Mouse (Mus musculus) adrenal gland, adult 18-20 months (tissue): Measurements from ENCODE around the gene Ube2ql1. TPM values are rescaled to one million over a fixed set of nuclear protein-coding genes. Genes with fewer than 3 reads are reported as not detected.

ENCODE experiments used
- DNase-seq, 2 experiments: peaks; one replicate each; pipeline ENCODE4 v3.0.0; 2021 to 2022; ENCODE audit warnings: low spot score in 2 of 2
- long read RNA-seq, 2 experiments: library from polyadenylated mRNA; stranded (forward); transcript quantifications; one replicate each; pipeline ENCODE4 v2.0.0; 2021
- total RNA-seq, 2 experiments: library from RNA; stranded (reverse); gene quantifications; 1 replicate in 1 of 2; 2 replicates in 1 of 2; pipeline ENCODE4 v1.2.3; 2021

Ube2ql1 gene
- total RNA-seq = 1 to 10 TPM; 2.8 to 3.7 TPM
- long read RNA-seq, experiment 1, partial matches to known transcripts = 0 of 3 reads
- long read RNA-seq, experiment 1, other reads (novel, unspliced or antisense) = 0 of 3 reads
- long read RNA-seq, experiment 2, transcript Ube2ql1-201 (2 exons, 2,674 nt) = major isoform, 6 of 8 reads
- long read RNA-seq, experiment 2, partial matches to known transcripts = 1 of 8 reads
- long read RNA-seq, experiment 2, other reads (novel, unspliced or antisense) = 1 of 8 reads

DNA sequence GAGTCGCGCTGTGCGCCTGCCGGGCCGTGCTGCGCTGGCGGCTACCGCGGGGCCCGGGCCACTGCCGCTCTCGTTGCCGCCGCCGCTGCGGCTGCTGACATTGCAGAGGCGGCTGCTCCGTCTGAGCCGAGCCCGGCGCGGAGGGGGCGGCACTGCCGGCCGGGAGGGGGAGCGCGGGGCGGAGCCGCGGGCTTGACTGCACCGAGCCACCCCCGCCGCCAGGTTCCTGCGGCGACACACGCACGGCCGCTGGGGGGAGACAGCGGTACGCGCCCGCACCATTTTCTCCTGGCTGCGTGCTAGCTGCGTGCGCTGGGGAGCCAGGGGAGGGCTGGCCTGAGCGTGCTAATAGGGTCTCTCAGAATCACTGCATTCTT is at the start of gene Ube2ql1:
Gene Ube2ql1 (minus strand): TSS at position 131 of the 377 bp plus-strand sequence.
- DNase-seq = peak; percentile 82 to 84

DNA sequence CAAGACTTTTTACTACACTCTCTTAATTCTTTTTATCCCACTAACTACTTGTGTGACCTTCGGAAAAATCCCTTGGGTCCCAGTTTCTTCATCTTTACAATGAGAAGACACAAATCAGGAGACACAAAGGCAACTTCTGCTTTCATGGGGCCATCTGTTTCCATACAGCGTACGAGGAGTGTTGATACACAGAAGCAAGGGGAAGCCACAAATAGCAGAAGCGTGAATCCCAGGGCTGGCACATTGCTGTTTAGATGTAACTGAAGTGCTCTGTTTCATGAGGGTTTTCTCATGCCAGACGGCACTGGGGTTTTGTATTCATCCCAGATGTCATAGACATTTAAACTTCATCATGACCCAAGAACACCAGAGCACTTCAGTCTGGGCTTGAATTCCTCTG is 49.0 kb upstream of the Ube2ql1 start:
- no peak for DNase-seq

GRCm38 (mm10) chr13:69778221-69778620 is 38.5 kb upstream of the Ube2ql1 start:
- no peak for DNase-seq

DNA sequence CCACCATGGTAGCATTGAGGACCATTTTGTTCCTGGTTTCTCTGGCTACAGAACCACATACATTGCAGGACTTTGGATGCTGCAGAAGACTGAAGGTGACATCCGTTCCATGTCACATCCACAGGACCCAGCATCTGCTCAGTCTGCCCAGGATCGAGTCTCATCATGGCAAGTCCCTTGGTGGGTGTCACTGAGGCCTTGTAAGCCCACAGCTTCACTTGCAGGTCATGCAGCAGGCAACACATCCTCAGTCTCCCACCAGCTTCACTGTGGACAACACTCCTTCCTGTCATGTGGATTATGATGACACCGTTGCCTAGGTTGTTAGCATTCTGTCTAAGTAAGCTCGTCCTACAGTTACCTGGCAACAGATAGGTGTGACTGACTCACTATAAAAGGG is 32.7 kb upstream of the Ube2ql1 start:
- DNase-seq = no peak

DNA sequence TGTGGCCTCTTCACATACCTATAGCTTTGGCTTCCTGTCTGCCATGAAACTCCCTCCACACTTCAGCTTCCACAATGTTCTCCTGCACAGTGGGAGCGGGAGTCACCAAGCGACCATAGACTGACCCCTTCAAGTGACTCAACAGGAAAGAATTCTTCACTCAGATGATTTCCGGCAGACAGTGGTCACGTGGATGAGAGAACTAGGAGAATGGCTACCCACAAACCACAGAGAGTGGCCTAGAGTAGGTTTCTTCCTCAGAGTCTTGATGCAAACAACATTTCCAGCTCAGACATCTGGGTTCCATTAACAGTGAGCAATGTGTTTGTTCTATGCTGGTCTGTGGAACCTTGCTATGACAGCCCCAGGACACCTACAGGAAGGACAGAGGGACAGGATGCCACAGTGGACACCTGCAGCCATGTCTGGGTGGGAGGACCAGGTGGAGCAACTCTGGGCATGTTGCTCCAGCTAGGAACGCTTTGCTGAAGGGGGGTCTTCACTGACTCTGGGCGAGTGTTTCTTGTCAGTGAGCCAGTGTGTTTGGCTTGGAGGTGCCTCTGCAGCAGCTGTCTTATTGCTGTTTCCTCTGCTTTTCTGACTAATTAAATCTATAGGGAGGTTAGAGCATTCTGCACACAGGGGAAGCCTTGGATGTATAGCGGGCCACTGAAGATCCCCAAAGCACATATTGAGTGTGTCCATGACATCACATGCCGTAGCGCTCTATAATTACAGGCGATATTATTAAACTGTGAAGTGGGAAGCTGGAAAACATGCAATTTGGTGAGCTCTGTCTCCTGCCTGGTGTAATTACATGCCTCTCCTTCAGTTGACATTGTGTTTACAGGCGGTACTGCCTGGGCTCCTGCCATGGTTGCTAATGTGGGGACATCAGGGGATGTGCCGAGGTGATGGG is 31.1 kb upstream of the Ube2ql1 start:
- no peak for DNase-seq

- DNase-seq = no peak
Observed at GRCm38 (mm10) chr13:69768152-69768551, 28.5 kb upstream of the Ube2ql1 start.

DNA sequence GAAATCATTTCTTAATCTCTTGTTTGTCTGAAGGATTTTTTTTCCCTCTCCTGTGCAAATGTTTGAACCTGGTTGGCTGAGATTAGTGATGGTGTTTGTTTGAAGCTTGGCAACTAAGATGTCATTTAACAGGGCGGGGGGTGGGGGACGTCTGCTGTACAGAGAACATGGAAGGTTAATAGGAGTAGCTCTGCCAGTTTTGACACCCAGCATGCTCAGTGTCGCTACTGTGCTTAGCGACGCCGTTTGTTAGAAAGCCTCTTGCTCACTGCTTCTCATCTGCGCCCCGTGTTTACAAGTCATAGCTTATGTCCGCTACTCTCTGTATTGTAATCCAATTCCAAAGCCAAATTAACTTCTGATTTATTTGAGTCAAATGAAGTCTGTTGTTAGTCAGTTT is 25.0 kb upstream of the Ube2ql1 start:
- no peak for DNase-seq

- no peak for DNase-seq
Observed at GRCm38 (mm10) chr13:69761393-69761792, 21.7 kb upstream of the Ube2ql1 start.

GRCm38 (mm10) chr13:69758979-69759378 is 19.3 kb upstream of the Ube2ql1 start:
- DNase-seq = no peak

DNA sequence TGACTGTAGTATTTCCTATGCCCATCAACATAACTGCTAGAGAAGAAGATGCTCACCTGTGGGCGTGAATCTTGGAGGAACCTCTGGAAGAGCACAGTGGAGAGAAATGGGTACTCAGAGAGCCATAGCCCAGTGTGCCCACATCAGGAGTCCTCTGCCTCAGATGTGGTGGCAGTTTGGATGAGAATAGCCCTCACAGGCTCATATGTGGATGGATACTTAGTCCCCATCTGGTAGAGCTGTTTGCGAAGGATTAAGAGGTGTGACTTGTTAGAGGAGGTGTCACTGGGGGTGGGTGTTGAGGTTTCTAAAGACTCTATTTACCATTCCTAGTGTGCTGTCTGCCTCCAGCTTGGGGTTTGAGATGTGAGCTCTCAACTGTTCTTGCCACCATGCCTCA is 13.2 kb upstream of the Ube2ql1 start:
- no peak for DNase-seq

GRCm38 (mm10) chr13:69751510-69751909 is 11.8 kb upstream of the Ube2ql1 start:
- no peak for DNase-seq

- DNase-seq = no peak
Observed at GRCm38 (mm10) chr13:69748756-69749155, 9.1 kb upstream of the Ube2ql1 start.

- peak in 1 of 2 experiments; percentile 25 for DNase-seq
Observed at GRCm38 (mm10) chr13:69740331-69741285, 919 bp upstream of the Ube2ql1 start.

GRCm38 (mm10) chr13:69739091-69739758 is 464 bp downstream of the Ube2ql1 start:
- peak; percentile 29 to 33 for DNase-seq

DNA sequence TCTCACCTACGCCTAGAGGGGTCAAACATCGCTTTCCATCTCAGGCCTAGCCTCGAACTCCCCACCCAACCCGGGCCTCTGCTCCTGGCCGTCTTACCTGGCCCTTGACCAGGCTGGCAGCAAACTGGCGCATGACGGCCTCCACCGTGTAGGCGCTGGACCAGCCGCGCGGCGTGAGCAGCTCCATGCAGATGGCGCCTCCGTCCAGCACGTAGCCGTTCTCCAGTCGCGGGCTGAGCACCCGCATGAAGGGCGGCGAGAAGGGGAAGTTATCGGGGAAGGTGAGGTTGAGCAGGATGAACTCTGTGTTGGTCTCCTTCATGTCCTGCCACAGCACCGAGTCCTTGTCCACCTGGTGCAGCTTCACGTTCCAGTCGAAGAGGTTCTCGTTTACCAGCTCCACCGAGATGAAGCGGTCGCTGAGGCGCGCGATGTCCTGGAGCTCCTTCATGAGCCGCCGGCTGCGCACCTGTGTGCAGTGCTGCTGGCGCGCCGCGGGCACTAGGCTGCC is 1.2 kb downstream of the Ube2ql1 start:
- DNase-seq = peak; percentile 10 to 26

- no peak for DNase-seq
Observed at GRCm38 (mm10) chr13:69737444-69738185, 2.1 kb downstream of the Ube2ql1 start.

GRCm38 (mm10) chr13:69732636-69733035 is 7.1 kb downstream of the Ube2ql1 start:
- no peak for DNase-seq

GRCm38 (mm10) chr13:69725376-69725775 is 14.3 kb downstream of the Ube2ql1 start:
- no peak for DNase-seq

- DNase-seq = peak in 1 of 2 experiments; percentile 42
Observed at GRCm38 (mm10) chr13:69721141-69721540, 18.5 kb downstream of the Ube2ql1 start.
